Mouse (Mus musculus) heart, postnatal 0 days (tissue): ENCODE results near the gene Acvrl1.

Experiments
- CTCF ChIP-seq: IDR thresholded peaks from 2 replicates; pipeline ENCODE4 v1.5.1; 2016; ENCODE audit warnings: antibody characterized with exemption, control low read depth, low read depth
- EP300 ChIP-seq: IDR thresholded peaks from 2 replicates; pipeline ENCODE4 v1.6.1; 2016; ENCODE audit warnings: antibody characterized with exemption, low read depth

DNA sequence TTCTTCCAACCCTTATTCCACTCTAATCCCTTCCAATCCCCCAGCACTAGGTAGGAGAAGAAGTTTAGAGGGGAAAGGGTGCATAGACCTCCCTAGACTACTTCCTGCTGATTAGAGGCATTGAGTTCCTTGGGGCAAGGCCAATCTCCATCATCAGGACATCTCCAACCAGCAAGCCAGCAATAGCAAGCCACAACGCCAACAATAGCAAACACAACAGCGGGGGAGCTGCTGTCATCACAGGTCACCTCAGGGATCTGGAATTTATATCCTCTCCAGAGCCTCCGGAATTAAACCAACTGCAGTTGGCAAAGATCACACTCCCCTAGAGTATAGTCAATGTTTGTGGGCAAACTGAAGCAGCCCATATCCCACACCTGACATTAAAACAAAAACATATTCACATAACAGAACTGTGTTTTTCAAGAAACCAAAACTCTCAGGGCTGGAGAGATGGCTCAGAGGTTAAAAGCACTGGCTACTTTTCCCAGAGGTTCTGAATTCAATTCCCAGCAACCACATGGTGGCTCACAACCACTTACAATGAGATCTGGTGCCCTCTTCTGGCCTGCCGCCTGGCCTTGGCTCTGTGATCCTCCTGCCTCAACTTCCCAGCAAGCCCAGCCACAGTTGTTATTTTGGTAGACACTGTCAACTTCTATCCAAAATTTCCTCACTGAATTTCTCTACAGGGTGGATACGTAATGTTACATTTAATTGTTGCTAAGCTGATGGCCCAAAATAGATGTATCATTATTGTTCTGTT is 20.2 kb upstream of the Acvrl1 start:
- TF ChIP-seq CTCF (no peak), EP300 (no peak)
